ENCODE assay signal across 8 mouse cellular contexts in the genomic region with DNA sequence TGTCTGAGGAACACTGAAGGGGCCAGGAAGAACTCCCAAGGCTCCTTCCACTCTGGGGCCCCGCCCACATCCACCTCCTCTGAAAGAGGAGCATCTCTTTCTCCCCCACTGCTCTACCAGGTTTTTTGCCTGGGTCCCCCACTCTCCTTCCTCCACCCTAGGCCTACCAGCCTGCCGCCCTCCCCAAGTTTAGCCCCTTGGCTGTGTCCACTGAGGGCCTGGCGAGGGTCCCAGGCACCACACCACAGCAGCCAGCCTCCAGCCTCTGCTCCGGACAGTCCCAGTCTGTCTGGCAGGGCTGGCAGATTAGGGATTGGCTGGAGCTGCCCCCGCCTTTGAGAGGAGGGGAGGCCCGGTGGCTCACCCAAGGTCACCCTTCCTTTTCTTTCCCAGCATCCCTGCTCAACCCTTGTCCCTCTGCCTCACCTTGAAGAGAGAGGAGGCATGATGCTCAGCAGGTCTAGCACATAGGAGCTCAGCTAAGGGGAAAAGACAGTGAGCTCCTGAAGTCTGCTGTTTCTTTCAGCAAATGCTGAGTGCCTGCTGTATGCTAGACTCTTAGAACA. TPM values are rescaled to one million over a fixed set of nuclear protein-coding genes. Genes with fewer than 3 reads are reported as not detected.
DNase-seq lines count a peak whose midpoint lies in the region; ATAC-seq and TF ChIP-seq lines count a peak whose summit lies in the region.

No protein-coding gene starts in this region.

- peaks cover 5% of the 10 kb centered on the region for H3K36me3 ChIP-seq in ES-E14 (ENCODE audit: control insufficient read depth, insufficient read depth, low read length, poor library complexity, severe bottlenecking)
- no peaks in the 10 kb centered on the region for H3K36me3 ChIP-seq in embryonic facial prominence, embryonic 11.5 days (replicated peaks; ENCODE audit: control insufficient read depth, insufficient read depth, low read depth, low read length)
- H3K36me3 ChIP-seq in heart, embryonic 16.5 days (ENCODE audit: control insufficient read depth, insufficient read depth): no peaks in the 10 kb centered on the region

- DNase-seq in gastrocnemius, postnatal 14 days: peak; percentile 64
- no peak for DNase-seq in gastrocnemius, adult 8-10 months (ENCODE audit: low spot score in 2 of 2)
- DNase-seq in ES-E14 (ENCODE audit: low read depth, low spot score): peak; percentile 73
- DNase-seq in embryonic facial prominence, embryonic 11.5 days (ENCODE audit: low spot score): peak; percentile 13
- peak; percentile 52 for DNase-seq in kidney, postnatal 14 days
- DNase-seq in right cerebral cortex, postnatal 25 days: peak; percentile 38
- no peak for DNase-seq in ovary, postnatal 14 days (ENCODE audit: low spot score)

- ATAC-seq in embryonic facial prominence, embryonic 11.5 days (replicated peaks; ENCODE audit: insufficient number of reproducible peaks, low FRiP score, low TSS enrichment, low read depth): no peak
- peak; percentile 23; the same call in 1 of the 2 replicates for ATAC-seq in heart, embryonic 16.5 days (replicated peaks; ENCODE audit: extremely low read depth, insufficient read depth, low FRiP score)

- 24% methylated on average over 6 of the region's 6 CpGs for WGBS in embryonic facial prominence, embryonic 11.5 days
- WGBS in heart, embryonic 16.5 days: 28% methylated on average over 6 of the region's 6 CpGs

- peak overlapping the region; percentile 58 for H3K9ac ChIP-seq in ES-E14 (ENCODE audit: insufficient read depth, low read depth, low read length, poor library complexity, severe bottlenecking)
- peak overlapping the region; percentile 30 for H3K9ac ChIP-seq in embryonic facial prominence, embryonic 11.5 days (replicated peaks; ENCODE audit: low read length)
- H3K9ac ChIP-seq in heart, embryonic 16.5 days (ENCODE audit: low read length): peak overlapping the region; percentile 53

- H3K27ac ChIP-seq in ES-E14 (ENCODE audit: insufficient read depth, low read depth, low read length, poor library complexity, severe bottlenecking): peak overlapping the region; percentile 93
- peak overlapping the region; percentile 98 for H3K27ac ChIP-seq in embryonic facial prominence, embryonic 11.5 days (replicated peaks; ENCODE audit: low read depth, low read length)
- H3K27ac ChIP-seq in heart, embryonic 16.5 days (ENCODE audit: low read length): peak overlapping the region; percentile 94

- in situ Hi-C loops in ES-E14 (cut with MboI; ENCODE audit: low sequenced_read_pairs in 2 of 2, unreplicated experiment in 2 of 2): no loop called here

- no peak overlapping the region for H3K4me2 ChIP-seq in embryonic facial prominence, embryonic 11.5 days (ENCODE audit: low read depth, low read length)
- H3K4me2 ChIP-seq in heart, embryonic 16.5 days (ENCODE audit: low read depth, low read length): no peak overlapping the region; the same call in 1 of the 2 replicates

- intact Hi-C loops in gastrocnemius, postnatal 14 days (cut with DNase I; ENCODE audit: low total_unique reads): loop anchor here (5.0 kb wide), 2 partner anchors 82 to 152 kb away; a partner anchor contains a TSS

- H3K27me3 ChIP-seq in embryonic facial prominence, embryonic 11.5 days (ENCODE audit: control insufficient read depth, insufficient read depth, low read length): no peaks in the 10 kb centered on the region
- H3K27me3 ChIP-seq in heart, embryonic 16.5 days (ENCODE audit: control insufficient read depth, insufficient read depth, low read length): no peaks in the 10 kb centered on the region

- H3K4me3 ChIP-seq in ES-E14 (ENCODE audit: insufficient read depth in 1 of 2, low read depth in 1 of 2, low read length in 2 of 2, poor library complexity in 1 of 2, severe bottlenecking in 1 of 2): peak overlapping the region; percentile 55 to 69
- H3K4me3 ChIP-seq in embryonic facial prominence, embryonic 11.5 days (ENCODE audit: low read depth, low read length): no peak overlapping the region
- no peak overlapping the region for H3K4me3 ChIP-seq in heart, embryonic 16.5 days (ENCODE audit: low read length)

- no peaks in the 10 kb centered on the region for H3K9me3 ChIP-seq in ES-E14 (ENCODE audit: control insufficient read depth, insufficient read depth, low read depth, low read length)
- no peaks in the 10 kb centered on the region for H3K9me3 ChIP-seq in embryonic facial prominence, embryonic 11.5 days (replicated peaks; ENCODE audit: control insufficient read depth, low read length)
- H3K9me3 ChIP-seq in heart, embryonic 16.5 days (replicated peaks; ENCODE audit: control insufficient read depth, low read length): peaks cover 7% of the 10 kb centered on the region; the same call in 1 of the 2 replicates

- H3K4me1 ChIP-seq in ES-E14 (ENCODE audit: control insufficient read depth in 2 of 2, insufficient read depth in 2 of 2, low read length in 2 of 2, poor library complexity in 1 of 2): peaks cover 8 to 28% of the 10 kb centered on the region in 2 experiments
- peaks cover 20% of the 10 kb centered on the region for H3K4me1 ChIP-seq in embryonic facial prominence, embryonic 11.5 days (ENCODE audit: control insufficient read depth, insufficient read depth, low read length)
- peaks cover 44% of the 10 kb centered on the region for H3K4me1 ChIP-seq in heart, embryonic 16.5 days (ENCODE audit: control insufficient read depth, insufficient read depth, low read length)

TF ChIP-seq in ES-E14, 5 proteins besides CTCF, POLR2A, EP300 and RAD21:
- TF ChIP-seq ZC3H11A (IDR thresholded peaks at IDR 0.05; ENCODE audit: borderline replicate concordance, low read depth, low read length) (no peak), CHD2 (IDR thresholded peaks at IDR 0.05; ENCODE audit: low read depth, low read length) (no peak), HCFC1 (IDR thresholded peaks at IDR 0.05; ENCODE audit: borderline replicate concordance, insufficient read depth, low read length) (no peak)

RNA-seq across cellular contexts. Expression of a gene that starts 2.3 kb away (rescaled TPM):
- total RNA-seq in gastrocnemius, postnatal 14 days (2021): 1 to 10 TPM; 2.1 to 8.8 TPM
- total RNA-seq in gastrocnemius, adult 8-10 months (2022): 1 to 10 TPM; 1.8 to 4.2 (median 2.1) TPM
- 161 and 192 TPM in 2 replicates for total RNA-seq in ES-E14 (2012; rRNA removed)
- 17.6 and 18.8 TPM in 2 replicates for polyA plus RNA-seq in embryonic facial prominence, embryonic 11.5 days (2014; fragmentation: Nextera tagmentation; extraction: Ambion mirVana)
- polyA plus RNA-seq in heart, embryonic 16.5 days (2015; fragmentation: Nextera tagmentation; extraction: Ambion mirVana): 11.9 and 18.0 TPM in 2 replicates

RNA-seq across cellular contexts. Expression of a gene that starts 23.9 kb away (rescaled TPM):
- total RNA-seq in gastrocnemius, postnatal 14 days (2021): 10 to 100 TPM in 1 of 2 experiments, 1 to 10 TPM in 1; 9.1 to 11.7 TPM
- 10 to 100 TPM in 3 of 4 experiments, 1 to 10 TPM in 1; 9.2 to 12.4 (median 11.2) TPM for total RNA-seq in gastrocnemius, adult 8-10 months (2022)
- 50.9 and 56.1 TPM in 2 replicates for total RNA-seq in ES-E14 (2012; rRNA removed)
- polyA plus RNA-seq in embryonic facial prominence, embryonic 11.5 days (2014; fragmentation: Nextera tagmentation; extraction: Ambion mirVana): 82.9 and 88.0 TPM in 2 replicates
- 59.3 and 61.1 TPM in 2 replicates for polyA plus RNA-seq in heart, embryonic 16.5 days (2015; fragmentation: Nextera tagmentation; extraction: Ambion mirVana)

RNA-seq across cellular contexts. Expression of a gene that starts 47.4 kb away (rescaled TPM):
- 100 to 1,000 TPM; 167 TPM for total RNA-seq in gastrocnemius, postnatal 14 days (2021)
- 100 to 1,000 TPM in 1 of 4 experiments, 10 to 100 TPM in 3; 68.4 to 103 (median 82.9) TPM for total RNA-seq in gastrocnemius, adult 8-10 months (2022)
- total RNA-seq in ES-E14 (2012; rRNA removed): 882 and 1,211 TPM in 2 replicates
- 741 and 769 TPM in 2 replicates for polyA plus RNA-seq in embryonic facial prominence, embryonic 11.5 days (2014; fragmentation: Nextera tagmentation; extraction: Ambion mirVana)
- 1,892 and 2,285 TPM in 2 replicates for polyA plus RNA-seq in heart, embryonic 16.5 days (2015; fragmentation: Nextera tagmentation; extraction: Ambion mirVana)

RNA-seq across cellular contexts. Expression of a gene that starts 58.7 kb away (rescaled TPM):
- 10 to 100 TPM; 52.6 to 62.6 TPM for total RNA-seq in gastrocnemius, postnatal 14 days (2021)
- 10 to 100 TPM; 39.9 to 54.3 (median 43.5) TPM for total RNA-seq in gastrocnemius, adult 8-10 months (2022)
- total RNA-seq in ES-E14 (2012; rRNA removed): 117 and 123 TPM in 2 replicates
- polyA plus RNA-seq in embryonic facial prominence, embryonic 11.5 days (2014; fragmentation: Nextera tagmentation; extraction: Ambion mirVana): 217 and 252 TPM in 2 replicates
- polyA plus RNA-seq in heart, embryonic 16.5 days (2015; fragmentation: Nextera tagmentation; extraction: Ambion mirVana): 140 and 141 TPM in 2 replicates

Comparison
In these comparisons a context has a peak if more than half of its experiments do, and no peak if none do; other contexts are left out.
1. DNase-seq: peak in gastrocnemius, postnatal 14 days (single experiment), ES-E14 (single experiment), embryonic facial prominence, embryonic 11.5 days (single experiment), kidney, postnatal 14 days (single experiment) and right cerebral cortex, postnatal 25 days (single experiment); none in gastrocnemius, adult 8-10 months (0 of 2) and ovary, postnatal 14 days (single experiment).
2. H3K4me3 ChIP-seq: peak in ES-E14 (2 of 2); none in embryonic facial prominence, embryonic 11.5 days (single experiment) and heart, embryonic 16.5 days (single experiment).
3. RNA of a gene that starts 2.3 kb away (total RNA-seq): 161 to 192 TPM in ES-E14; 2.1 to 8.8 TPM in gastrocnemius, postnatal 14 days and 1.8 to 4.2 TPM in gastrocnemius, adult 8-10 months; every median in the first group is over 10 times any median in the second.
4. Peak in every context shown above with its lines, with median percentiles within 50 percentile points of each other: H3K27ac ChIP-seq and H3K9ac ChIP-seq.